Mouse (Mus musculus) G1E (cell line): ENCODE results near the gene Eed. TPM values are rescaled to one million over a fixed set of nuclear protein-coding genes. Genes with fewer than 3 reads are reported as not detected.

Experiments
- ATAC-seq: 2 replicates; pipeline ENCODE4 v1.8.0; 2016; ENCODE audit warnings: mild to moderate bottlenecking; ENCODE audit not compliant: insufficient number of reproducible peaks, poor library complexity, low FRiP score, severe bottlenecking; ENCODE audit errors: extremely low read depth
- DNase-seq: peaks from one replicate; pipeline ENCODE4 v3.0.0; 2012; ENCODE audit warnings: low spot score
- H3K27me3 ChIP-seq: 2 replicates; pipeline ENCODE4 v1.6.1; 2012; ENCODE audit warnings: mild to moderate bottlenecking, low read length, inconsistent platforms; ENCODE audit not compliant: insufficient read depth
- H3K36me3 ChIP-seq: replicated peaks from 2 replicates; pipeline ENCODE3; 2012; ENCODE audit warnings: mild to moderate bottlenecking, inconsistent platforms
- H3K4me1 ChIP-seq: 2 replicates; pipeline ENCODE4 v1.6.1; 2012; ENCODE audit warnings: low read depth, low read length, inconsistent platforms, mixed read lengths; ENCODE audit not compliant: insufficient read depth
- H3K4me3 ChIP-seq: 2 replicates; pipeline ENCODE4 v1.5.1; 2012; ENCODE audit warnings: low read depth, mild to moderate bottlenecking, inconsistent platforms, low read length, moderate library complexity, mixed read lengths
- H3K9me3 ChIP-seq: replicated peaks from 2 replicates; pipeline ENCODE4 v1.6.1; 2012; ENCODE audit warnings: inconsistent platforms
- CTCF ChIP-seq: IDR thresholded peaks from 2 replicates; pipeline ENCODE4 v1.5.1; 2012; ENCODE audit warnings: low read depth, low read length, inconsistent platforms, mixed read lengths
- GATA1 ChIP-seq: IDR thresholded peaks from 2 replicates; pipeline ENCODE4 v1.6.1; 2012; ENCODE audit warnings: borderline replicate concordance, low read length, inconsistent platforms, mixed read lengths
- GATA2 ChIP-seq: IDR thresholded peaks from 2 replicates; pipeline ENCODE4 v1.6.1; 2012; ENCODE audit warnings: low read depth, low read length, inconsistent platforms, borderline replicate concordance
- POLR2AphosphoS5 ChIP-seq: IDR thresholded peaks from 2 replicates; pipeline ENCODE4 v1.6.1; 2012; ENCODE audit warnings: low read depth, low read length, inconsistent platforms; ENCODE audit not compliant: insufficient replicate concordance
- TAL1 ChIP-seq: conservative IDR thresholded peaks from 2 replicates; pipeline ENCODE4 v1.6.1; 2012; ENCODE audit warnings: low read depth, low read length, inconsistent platforms, mixed read lengths
- polyA plus RNA-seq: library from polyadenylated mRNA; stranded (reverse); fragments of >175 nt; gene quantifications from 2 replicates; pipeline ENCODE4 v1.2.3, GENCODE M21; 2012
- total RNA-seq, 2 experiments: library from RNA; stranded (forward) in 1 of 2; stranded (reverse) in 1 of 2; fragments of 200-1000 nt in 1 of 2; fragments of >200 nt in 1 of 2; fragmentation: Nextera tagmentation in 1 of 2; gene quantifications; 2 replicates each; pipeline ENCODE4 v1.2.3; 2014 to 2017

The Eed gene
- total RNA-seq (2014; fragmentation: Nextera tagmentation) (83.5 and 101 TPM in 2 replicates), total RNA-seq (2017) (132 and 137 TPM in 2 replicates), polyA plus RNA-seq (147 and 195 TPM in 2 replicates)

- ATAC-seq = peak; percentile 74
- Histone ChIP-seq H3K4me1 (peaks cover 8% of the 10 kb centered on the region), H3K4me3 (peak within 1 kb of the TSS; percentile 87), H3K27me3 (no peaks in the 10 kb centered on the region), H3K9me3 (no peaks in the 10 kb centered on the region), H3K36me3 (peaks cover 20% of the 10 kb centered on the region)
- no peak for TF ChIP-seq GATA1
- TF ChIP-seq POLR2AphosphoS5 = no peak
- DNase-seq = peak; percentile 85
Measured at GRCm38 (mm10) chr7:89980485-89981422, at the start of gene Eed. TSS of gene Eed (minus strand) at chr7:89980983.

GRCm38 (mm10) chr7:90029548-90030485 lies 49.0 kb upstream of the Eed start:
- Histone ChIP-seq H3K4me3 (no peak overlapping the region), H3K36me3 (no peaks in the 10 kb centered on the region), H3K9me3 (no peaks in the 10 kb centered on the region), H3K4me1 (peaks cover 4% of the 10 kb centered on the region), H3K27me3 (peaks cover 11% of the 10 kb centered on the region)
- no peak for TF ChIP-seq POLR2AphosphoS5
- no peak for TF ChIP-seq CTCF
- TF ChIP-seq GATA2 = no peak
- TF ChIP-seq GATA1 = no peak
- TF ChIP-seq TAL1 = no peak
- no peak for ATAC-seq
- DNase-seq = no peak

GRCm38 (mm10) chr7:90028888-90029547 lies 48.2 kb upstream of the Eed start:
- Histone ChIP-seq H3K36me3 (no peaks in the 10 kb centered on the region), H3K4me3 (no peak overlapping the region), H3K27me3 (peaks cover 11% of the 10 kb centered on the region), H3K4me1 (peaks cover 12% of the 10 kb centered on the region), H3K9me3 (no peaks in the 10 kb centered on the region)
- ATAC-seq (no peak), DNase-seq (no peak)
- no peak for TF ChIP-seq CTCF
- no peak for TF ChIP-seq POLR2AphosphoS5
- no peak for TF ChIP-seq GATA2
- no peak for TF ChIP-seq GATA1
- no peak for TF ChIP-seq TAL1

- peaks cover 7% of the 10 kb centered on the region for H3K27me3 ChIP-seq
- no peaks in the 10 kb centered on the region for H3K9me3 ChIP-seq
- H3K4me3 ChIP-seq = no peak overlapping the region
- peaks cover 28% of the 10 kb centered on the region for H3K4me1 ChIP-seq
- no peak for TF ChIP-seq POLR2AphosphoS5
- TF ChIP-seq GATA1 = no peak
- no peak for TF ChIP-seq TAL1
- TF ChIP-seq CTCF = no peak
- no peak for TF ChIP-seq GATA2
- H3K36me3 ChIP-seq = no peaks in the 10 kb centered on the region
- DNase-seq = no peak
- ATAC-seq = no peak
Measured at GRCm38 (mm10) chr7:90024975-90025374, 44.2 kb upstream of the Eed start.

- ATAC-seq (peak; percentile 72), DNase-seq (peak; percentile 41)
- TF ChIP-seq GATA1 = no peak
- Histone ChIP-seq H3K36me3 (no peaks in the 10 kb centered on the region), H3K4me1 (peaks cover 33% of the 10 kb centered on the region), H3K4me3 (peak overlapping the region; percentile 34; the same call in 1 of the 2 replicates), H3K9me3 (no peaks in the 10 kb centered on the region), H3K27me3 (peaks cover 3% of the 10 kb centered on the region; the same call in 1 of the 2 replicates)
Measured at GRCm38 (mm10) chr7:90022974-90023707, 42.4 kb upstream of the Eed start.
